Mouse (Mus musculus) testis, adult 2 months (tissue): ENCODE measurements around the gene Myo3a.

Experiments
- CTCF ChIP-seq: fragments of 200-500 bp; IDR thresholded peaks from 2 replicates; pipeline ENCODE4 v1.5.1; 2012; ENCODE audit warnings: low read depth, mild to moderate bottlenecking, inconsistent platforms, low read length, moderate library complexity; ENCODE audit not compliant: control insufficient read depth, insufficient read depth, insufficient replicate concordance
- POLR2A ChIP-seq: fragments of 200-500 bp; IDR thresholded peaks from 2 replicates; pipeline ENCODE4 v1.6.1; 2012; ENCODE audit warnings: low read depth, mild to moderate bottlenecking, inconsistent platforms, low read length, moderate library complexity; ENCODE audit not compliant: control insufficient read depth

- no peak for TF ChIP-seq CTCF
- TF ChIP-seq POLR2A: no peak
Measured at GRCm38 (mm10) chr2:22250462-22250861, 23.2 kb downstream of the Myo3a start.
